In the genomic region with DNA sequence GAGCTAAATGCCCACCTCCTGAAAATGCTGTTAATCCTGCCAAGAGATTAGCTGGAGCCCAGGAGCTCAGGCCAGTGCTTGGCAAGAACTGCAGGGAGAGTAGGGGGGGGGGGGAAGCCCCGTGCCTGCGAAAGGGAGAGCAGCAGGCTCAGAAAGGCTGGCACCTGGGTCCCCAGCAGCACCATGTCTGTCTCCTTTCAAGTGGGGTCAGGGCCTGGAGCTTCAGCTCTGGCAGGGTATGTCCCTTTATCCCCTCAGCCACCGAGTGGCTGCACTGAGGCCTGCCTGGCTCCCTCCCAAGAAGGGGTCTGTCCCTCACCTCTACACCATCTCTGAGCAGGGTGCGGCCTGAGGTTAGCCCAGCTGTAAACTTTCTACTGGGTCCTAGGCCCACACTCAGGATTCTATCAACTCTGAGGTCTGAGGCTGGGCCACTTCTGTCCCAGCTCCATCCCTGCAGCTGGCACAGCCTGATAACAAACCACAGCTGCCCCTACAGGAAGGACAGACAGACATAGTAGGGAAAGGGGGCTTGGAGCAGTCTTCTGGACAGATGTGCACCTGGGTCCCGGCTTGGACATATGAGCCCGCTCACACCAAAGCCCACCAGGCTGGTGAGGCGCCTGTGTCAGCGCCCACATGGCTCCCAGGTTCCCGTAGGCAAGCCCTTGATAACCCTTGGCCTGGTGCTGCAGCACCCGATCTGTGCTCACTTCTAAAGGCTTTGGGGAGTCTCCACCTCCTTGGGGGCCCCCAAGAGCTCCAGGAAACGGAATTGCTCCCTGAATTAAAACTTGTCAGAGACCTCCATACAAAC, we compare ENCODE assay signal across 8 mouse cellular contexts. TPM values are rescaled to one million over a fixed set of nuclear protein-coding genes. Genes with fewer than 3 reads are reported as not detected.
DNase-seq lines count a peak whose midpoint lies in the region; ATAC-seq lines count a peak whose summit lies in the region.

No protein-coding gene starts in this region.

- DNase-seq in spleen, adult 12 weeks (ENCODE audit: low spot score) = peak; percentile 31
- DNase-seq in spleen, adult 18-20 months = no peak
- no peak for DNase-seq in liver, embryonic 11.5 days (ENCODE audit: low spot score)
- DNase-seq in thymus, postnatal 36 days = no peak

- no peaks in the 10 kb centered on the region for H3K9me3 ChIP-seq in forebrain, embryonic 12.5 days
- no peaks in the 10 kb centered on the region for H3K9me3 ChIP-seq in forebrain, embryonic 16.5 days (ENCODE audit: control insufficient read depth, low read length)
- no peaks in the 10 kb centered on the region for H3K9me3 ChIP-seq in liver, embryonic 11.5 days (ENCODE audit: control insufficient read depth, low read length)
- no peaks in the 10 kb centered on the region for H3K9me3 ChIP-seq in kidney, embryonic 14.5 days (ENCODE audit: control insufficient read depth, low read length)

- H3K4me1 ChIP-seq in forebrain, embryonic 12.5 days = peaks cover 44% of the 10 kb centered on the region
- H3K4me1 ChIP-seq in forebrain, embryonic 16.5 days (replicated peaks; ENCODE audit: control insufficient read depth, insufficient read depth, low read length) = peaks cover 38% of the 10 kb centered on the region
- peaks cover 53% of the 10 kb centered on the region for H3K4me1 ChIP-seq in liver, embryonic 11.5 days (replicated peaks; ENCODE audit: control insufficient read depth, insufficient read depth, low read length)
- H3K4me1 ChIP-seq in kidney, embryonic 14.5 days (ENCODE audit: control insufficient read depth, insufficient read depth, low read length) = peaks cover 5% of the 10 kb centered on the region; the same call in 1 of the 2 replicates

- peak overlapping the region; percentile 42; the same call in 1 of the 2 replicates for H3K27ac ChIP-seq in forebrain, embryonic 12.5 days
- H3K27ac ChIP-seq in forebrain, embryonic 16.5 days (ENCODE audit: low read length) = no peak overlapping the region
- H3K27ac ChIP-seq in liver, embryonic 11.5 days (ENCODE audit: low read depth, low read length) = peak overlapping the region; percentile 72
- no peak overlapping the region for H3K27ac ChIP-seq in kidney, embryonic 14.5 days (ENCODE audit: low read depth, low read length)

- peaks cover 27% of the 10 kb centered on the region for H3K36me3 ChIP-seq in forebrain, embryonic 12.5 days (replicated peaks)
- 0 out of 2 replicates have a peak, but pooled peaks cover 2% of the 10 kb centered on the region for H3K36me3 ChIP-seq in forebrain, embryonic 16.5 days (ENCODE audit: control insufficient read depth, insufficient read depth)
- peaks cover 3% of the 10 kb centered on the region; the same call in 1 of the 2 replicates for H3K36me3 ChIP-seq in liver, embryonic 11.5 days (ENCODE audit: control insufficient read depth, insufficient read depth, low read length)
- H3K36me3 ChIP-seq in kidney, embryonic 14.5 days (ENCODE audit: control insufficient read depth, insufficient read depth, low read length) = peaks cover 24% of the 10 kb centered on the region

- no peak for ATAC-seq in forebrain, embryonic 12.5 days (ENCODE audit: low FRiP score)
- ATAC-seq in forebrain, embryonic 16.5 days = no peak
- peak; percentile 77 for ATAC-seq in liver, embryonic 11.5 days (replicated peaks; ENCODE audit: low FRiP score)
- ATAC-seq in frontal cortex, adult (ENCODE audit: low TSS enrichment) = no peak
- ATAC-seq in kidney, embryonic 14.5 days (ENCODE audit: low FRiP score, low TSS enrichment) = no peak

- H3K27me3 ChIP-seq in forebrain, embryonic 12.5 days = peaks cover 21% of the 10 kb centered on the region
- peaks cover 20% of the 10 kb centered on the region for H3K27me3 ChIP-seq in forebrain, embryonic 16.5 days (replicated peaks; ENCODE audit: control insufficient read depth, insufficient read depth, low read length)
- H3K27me3 ChIP-seq in liver, embryonic 11.5 days (replicated peaks; ENCODE audit: control insufficient read depth, insufficient read depth, low read length) = peaks cover 20% of the 10 kb centered on the region
- H3K27me3 ChIP-seq in kidney, embryonic 14.5 days (ENCODE audit: control insufficient read depth, insufficient read depth, low read length) = peaks cover 19% of the 10 kb centered on the region

- H3K4me2 ChIP-seq in forebrain, embryonic 12.5 days = no peak overlapping the region
- H3K4me2 ChIP-seq in forebrain, embryonic 16.5 days (ENCODE audit: low read length) = no peak overlapping the region
- H3K4me2 ChIP-seq in liver, embryonic 11.5 days = peak overlapping the region; percentile 97
- no peak overlapping the region; the same call in 1 of the 2 replicates for H3K4me2 ChIP-seq in kidney, embryonic 14.5 days (replicated peaks; ENCODE audit: low read depth, low read length)

- H3K9ac ChIP-seq in forebrain, embryonic 12.5 days = 0 out of 2 replicates have a peak overlapping the region, but pooled peaks have one; percentile 21
- no peak overlapping the region for H3K9ac ChIP-seq in forebrain, embryonic 16.5 days (replicated peaks; ENCODE audit: low read depth, low read length)
- H3K9ac ChIP-seq in liver, embryonic 11.5 days (ENCODE audit: low read depth, low read length) = peak overlapping the region; percentile 15
- no peak overlapping the region for H3K9ac ChIP-seq in kidney, embryonic 14.5 days (ENCODE audit: low read depth, low read length)

- H3K4me3 ChIP-seq in forebrain, embryonic 12.5 days (replicated peaks) = no peak overlapping the region
- H3K4me3 ChIP-seq in forebrain, embryonic 16.5 days (replicated peaks; ENCODE audit: low read length) = no peak overlapping the region
- peak overlapping the region; percentile 82 for H3K4me3 ChIP-seq in liver, embryonic 11.5 days (ENCODE audit: low read depth, low read length)
- no peak overlapping the region for H3K4me3 ChIP-seq in kidney, embryonic 14.5 days (ENCODE audit: low read length)

- WGBS in forebrain, embryonic 12.5 days = 60% methylated on average over 11 of the region's 11 CpGs
- WGBS in forebrain, embryonic 16.5 days = 55% methylated on average over 11 of the region's 11 CpGs
- WGBS in liver, embryonic 11.5 days = 29% methylated on average over 9 of the region's 11 CpGs
- 77% methylated on average over 11 of the region's 11 CpGs for WGBS in kidney, embryonic 14.5 days

RNA-seq across cellular contexts. Expression of a gene that starts 2.4 kb away (rescaled TPM):
- 0.96 and 1.1 TPM in 2 replicates for polyA plus RNA-seq in forebrain, embryonic 12.5 days (2016; fragmentation: Nextera tagmentation; extraction: Ambion mirVana)
- polyA plus RNA-seq in forebrain, embryonic 16.5 days (2015; fragmentation: Nextera tagmentation; extraction: Ambion mirVana) = 2.7 and 3.6 TPM in 2 replicates
- polyA plus RNA-seq in liver, embryonic 11.5 days (2014; fragmentation: Nextera tagmentation; extraction: Ambion mirVana) = 0.66 and 0.75 TPM in 2 replicates
- 0.47 and 0.61 TPM in 2 replicates for polyA plus RNA-seq in kidney, embryonic 14.5 days (2014; fragmentation: Nextera tagmentation; extraction: Ambion mirVana)

RNA-seq across cellular contexts. Expression of a gene that starts 3.7 kb away (rescaled TPM):
- polyA plus RNA-seq in forebrain, embryonic 12.5 days (2016; fragmentation: Nextera tagmentation; extraction: Ambion mirVana) = 35.1 and 53.2 TPM in 2 replicates
- 17.7 and 36.3 TPM in 2 replicates for polyA plus RNA-seq in forebrain, embryonic 16.5 days (2015; fragmentation: Nextera tagmentation; extraction: Ambion mirVana)
- polyA plus RNA-seq in liver, embryonic 11.5 days (2014; fragmentation: Nextera tagmentation; extraction: Ambion mirVana) = 7.4 TPM in 1 of 2 replicates, not detected in the other
- polyA plus RNA-seq in kidney, embryonic 14.5 days (2014; fragmentation: Nextera tagmentation; extraction: Ambion mirVana) = 4.6 and 10.8 TPM in 2 replicates

RNA-seq across cellular contexts. Expression of a gene that starts 5.6 kb away (rescaled TPM):
- 59.9 and 62.3 TPM in 2 replicates for polyA plus RNA-seq in forebrain, embryonic 12.5 days (2016; fragmentation: Nextera tagmentation; extraction: Ambion mirVana)
- polyA plus RNA-seq in forebrain, embryonic 16.5 days (2015; fragmentation: Nextera tagmentation; extraction: Ambion mirVana) = 53.8 and 54.0 TPM in 2 replicates
- 32.6 and 37.4 TPM in 2 replicates for polyA plus RNA-seq in liver, embryonic 11.5 days (2014; fragmentation: Nextera tagmentation; extraction: Ambion mirVana)
- polyA plus RNA-seq in kidney, embryonic 14.5 days (2014; fragmentation: Nextera tagmentation; extraction: Ambion mirVana) = 48.0 and 61.2 TPM in 2 replicates

RNA-seq across cellular contexts. Expression of a gene that starts 6.7 kb away (rescaled TPM):
- 162 and 173 TPM in 2 replicates for polyA plus RNA-seq in forebrain, embryonic 12.5 days (2016; fragmentation: Nextera tagmentation; extraction: Ambion mirVana)
- polyA plus RNA-seq in forebrain, embryonic 16.5 days (2015; fragmentation: Nextera tagmentation; extraction: Ambion mirVana) = 289 and 309 TPM in 2 replicates
- 99.4 and 104 TPM in 2 replicates for polyA plus RNA-seq in liver, embryonic 11.5 days (2014; fragmentation: Nextera tagmentation; extraction: Ambion mirVana)
- polyA plus RNA-seq in kidney, embryonic 14.5 days (2014; fragmentation: Nextera tagmentation; extraction: Ambion mirVana) = 102 and 137 TPM in 2 replicates

RNA-seq across cellular contexts. Expression of a gene that starts 12.5 kb away (rescaled TPM):
- polyA plus RNA-seq in forebrain, embryonic 12.5 days (2016; fragmentation: Nextera tagmentation; extraction: Ambion mirVana) = 4.5 and 4.7 TPM in 2 replicates
- 2.4 and 3.5 TPM in 2 replicates for polyA plus RNA-seq in forebrain, embryonic 16.5 days (2015; fragmentation: Nextera tagmentation; extraction: Ambion mirVana)
- polyA plus RNA-seq in liver, embryonic 11.5 days (2014; fragmentation: Nextera tagmentation; extraction: Ambion mirVana) = 10.8 and 12.4 TPM in 2 replicates
- polyA plus RNA-seq in kidney, embryonic 14.5 days (2014; fragmentation: Nextera tagmentation; extraction: Ambion mirVana) = 12.0 and 12.3 TPM in 2 replicates

Comparison
In these comparisons a context has a peak if more than half of its experiments do, and no peak if none do; other contexts are left out.
1. H3K27ac ChIP-seq: peak in forebrain, embryonic 12.5 days (single experiment) and liver, embryonic 11.5 days (single experiment); none in forebrain, embryonic 16.5 days (single experiment) and kidney, embryonic 14.5 days (single experiment).
2. H3K9ac ChIP-seq: peak in forebrain, embryonic 12.5 days (single experiment) and liver, embryonic 11.5 days (single experiment); none in forebrain, embryonic 16.5 days (single experiment) and kidney, embryonic 14.5 days (single experiment).